Mouse (Mus musculus) neural tube, embryonic 12.5 days (tissue): ENCODE measurements around the gene Kcnc3. TPM values are rescaled to one million over a fixed set of nuclear protein-coding genes. Genes with fewer than 3 reads are reported as not detected.

ENCODE experiments used
- ATAC-seq: fragments of 200-750 bp; cut with Nextera tagmentation; 2 replicates; pipeline ENCODE4 v1.8.0; 2017; ENCODE audit warnings: low read depth, mild to moderate bottlenecking, moderate TSS enrichment, moderate library complexity; ENCODE audit not compliant: low FRiP score
- H3K27ac ChIP-seq: fragments of 300-500 bp; sonication (generic); 2 replicates; pipeline ENCODE4 v1.5.1; 2016
- H3K27me3 ChIP-seq: fragments of 300-500 bp; sonication (generic); replicated peaks from 2 replicates; pipeline ENCODE4 v1.6.1; 2016; ENCODE audit warnings: mild to moderate bottlenecking
- H3K36me3 ChIP-seq: fragments of 300-500 bp; sonication (generic); 2 replicates; pipeline ENCODE4 v1.6.1; 2016; ENCODE audit warnings: mild to moderate bottlenecking
- H3K4me1 ChIP-seq: fragments of 300-500 bp; sonication (generic); 2 replicates; pipeline ENCODE4 v1.6.1; 2016
- H3K4me2 ChIP-seq: fragments of 300-500 bp; sonication (generic); replicated peaks from 2 replicates; pipeline ENCODE4 v1.6.1; 2016; ENCODE audit warnings: mild to moderate bottlenecking
- H3K4me3 ChIP-seq: fragments of 300-500 bp; sonication (generic); 2 replicates; pipeline ENCODE4 v1.5.1; 2016
- H3K9ac ChIP-seq: fragments of 300-500 bp; sonication (generic); 2 replicates; pipeline ENCODE4 v1.6.1; 2016; ENCODE audit warnings: mild to moderate bottlenecking
- H3K9me3 ChIP-seq: fragments of 300-500 bp; sonication (generic); 2 replicates; pipeline ENCODE4 v1.6.1; 2016; ENCODE audit warnings: mild to moderate bottlenecking
- WGBS: fragments of 180-500 bp; shearing (Covaris S2); methylation state at CpG from one replicate; pipeline ENCODE4 v1.1.7; 2016; 5-methylcytosine and 5-hydroxymethylcytosine counted together
- polyA plus RNA-seq: library from polyadenylated mRNA; unstranded; fragments of >200 nt; fragmentation: Nextera tagmentation; extraction: Ambion mirVana; gene quantifications from 2 replicates; pipeline ENCODE4 v1.2.1, GENCODE M21; 2016

Gene Kcnc3
- polyA plus RNA-seq, 1 experiment from 2014 or later: 2.6 TPM

GRCm38 (mm10) chr7:44623714-44624542, 33.5 kb downstream of the Kcnc3 start:
- no peak overlapping the region for H3K27ac ChIP-seq
- H3K36me3 ChIP-seq: no peaks in the 10 kb centered on the region
- no peaks in the 10 kb centered on the region for H3K9me3 ChIP-seq
- WGBS: 46% methylated on average over 18 of the region's 18 CpGs
- ATAC-seq: no peak
- H3K9ac ChIP-seq: no peak overlapping the region
- peaks cover 11% of the 10 kb centered on the region; the same call in 1 of the 2 replicates for H3K27me3 ChIP-seq
- no peak overlapping the region for H3K4me3 ChIP-seq
- H3K4me1 ChIP-seq: no peaks in the 10 kb centered on the region
- H3K4me2 ChIP-seq: no peak overlapping the region

GRCm38 (mm10) chr7:44624543-44624826, 34.0 kb downstream of the Kcnc3 start:
- Histone ChIP-seq H3K9ac (no peak overlapping the region), H3K9me3 (no peaks in the 10 kb centered on the region), H3K27me3 (peaks cover 11% of the 10 kb centered on the region; the same call in 1 of the 2 replicates), H3K4me1 (no peaks in the 10 kb centered on the region), H3K36me3 (no peaks in the 10 kb centered on the region), H3K27ac (no peak overlapping the region), H3K4me2 (no peak overlapping the region), H3K4me3 (no peak overlapping the region)
- WGBS: 86% methylated on average over 3 of the region's 3 CpGs
- ATAC-seq: no peak

GRCm38 (mm10) chr7:44624828-44625227, 34.4 kb downstream of the Kcnc3 start:
- Histone ChIP-seq H3K9me3 (no peaks in the 10 kb centered on the region), H3K9ac (no peak overlapping the region), H3K4me3 (no peak overlapping the region), H3K36me3 (no peaks in the 10 kb centered on the region), H3K27ac (no peak overlapping the region), H3K4me2 (no peak overlapping the region), H3K4me1 (no peaks in the 10 kb centered on the region), H3K27me3 (peaks cover 11% of the 10 kb centered on the region; the same call in 1 of the 2 replicates)
- WGBS: 71% methylated on average over 14 of the region's 14 CpGs
- ATAC-seq: no peak

- H3K9me3 ChIP-seq: no peaks in the 10 kb centered on the region
- peaks cover 11% of the 10 kb centered on the region; the same call in 1 of the 2 replicates for H3K27me3 ChIP-seq
- H3K4me1 ChIP-seq: no peaks in the 10 kb centered on the region
- no peak for ATAC-seq
- no peak overlapping the region for H3K9ac ChIP-seq
- H3K36me3 ChIP-seq: no peaks in the 10 kb centered on the region
- WGBS: 90% methylated on average over 13 of the region's 13 CpGs
- H3K27ac ChIP-seq: no peak overlapping the region
- H3K4me3 ChIP-seq: no peak overlapping the region
- no peak overlapping the region for H3K4me2 ChIP-seq
Measured at GRCm38 (mm10) chr7:44625241-44626067, 35.0 kb downstream of the Kcnc3 start.

- H3K27ac ChIP-seq: no peak overlapping the region
- H3K27me3 ChIP-seq: peaks cover 11% of the 10 kb centered on the region; the same call in 1 of the 2 replicates
- H3K4me3 ChIP-seq: no peak overlapping the region
- no peaks in the 10 kb centered on the region for H3K9me3 ChIP-seq
- 65% methylated on average over 1 of the region's 1 CpGs for WGBS
- H3K9ac ChIP-seq: no peak overlapping the region
- ATAC-seq: no peak
- no peaks in the 10 kb centered on the region for H3K36me3 ChIP-seq
- no peak overlapping the region for H3K4me2 ChIP-seq
- H3K4me1 ChIP-seq: no peaks in the 10 kb centered on the region
Measured at GRCm38 (mm10) chr7:44626068-44626385, 35.6 kb downstream of the Kcnc3 start.

GRCm38 (mm10) chr7:44626966-44627365, 36.5 kb downstream of the Kcnc3 start:
- no peaks in the 10 kb centered on the region for H3K4me1 ChIP-seq
- H3K36me3 ChIP-seq: no peaks in the 10 kb centered on the region
- ATAC-seq: no peak
- H3K9ac ChIP-seq: no peak overlapping the region
- H3K4me3 ChIP-seq: no peak overlapping the region
- no peak overlapping the region for H3K4me2 ChIP-seq
- 83% methylated on average over 12 of the region's 13 CpGs for WGBS
- no peaks in the 10 kb centered on the region for H3K9me3 ChIP-seq
- peaks cover 11% of the 10 kb centered on the region; the same call in 1 of the 2 replicates for H3K27me3 ChIP-seq
- no peak overlapping the region for H3K27ac ChIP-seq

- no peaks in the 10 kb centered on the region for H3K36me3 ChIP-seq
- no peak overlapping the region for H3K9ac ChIP-seq
- ATAC-seq: no peak
- no peaks in the 10 kb centered on the region for H3K9me3 ChIP-seq
- WGBS: 88% methylated on average over 15 of the region's 15 CpGs
- H3K4me3 ChIP-seq: no peak overlapping the region
- H3K4me2 ChIP-seq: no peak overlapping the region
- peaks cover 7% of the 10 kb centered on the region for H3K27me3 ChIP-seq
- no peak overlapping the region for H3K27ac ChIP-seq
- no peaks in the 10 kb centered on the region for H3K4me1 ChIP-seq
Measured at GRCm38 (mm10) chr7:44628402-44629034, 38.1 kb downstream of the Kcnc3 start.

- no peak overlapping the region for H3K4me3 ChIP-seq
- no peak overlapping the region for H3K27ac ChIP-seq
- ATAC-seq: no peak
- no peaks in the 10 kb centered on the region for H3K36me3 ChIP-seq
- H3K9ac ChIP-seq: no peak overlapping the region
- H3K4me1 ChIP-seq: no peaks in the 10 kb centered on the region
- H3K27me3 ChIP-seq: peaks cover 13% of the 10 kb centered on the region
- H3K9me3 ChIP-seq: no peaks in the 10 kb centered on the region
- 76% methylated on average over 13 of the region's 13 CpGs for WGBS
- H3K4me2 ChIP-seq: no peak overlapping the region
Measured at GRCm38 (mm10) chr7:44630437-44630836, 40.0 kb downstream of the Kcnc3 start.

GRCm38 (mm10) chr7:44632676-44633075, 42.2 kb downstream of the Kcnc3 start:
- Histone ChIP-seq H3K9ac (no peak overlapping the region), H3K27ac (no peak overlapping the region), H3K4me3 (no peak overlapping the region), H3K36me3 (no peaks in the 10 kb centered on the region), H3K27me3 (peaks cover 16% of the 10 kb centered on the region), H3K4me1 (no peaks in the 10 kb centered on the region), H3K4me2 (no peak overlapping the region), H3K9me3 (no peaks in the 10 kb centered on the region)
- ATAC-seq: no peak
- WGBS: 26% methylated on average over 13 of the region's 13 CpGs

GRCm38 (mm10) chr7:44633407-44633806, 42.9 kb downstream of the Kcnc3 start:
- Histone ChIP-seq H3K27me3 (peaks cover 21% of the 10 kb centered on the region), H3K9me3 (no peaks in the 10 kb centered on the region), H3K4me3 (no peak overlapping the region), H3K4me1 (no peaks in the 10 kb centered on the region), H3K9ac (no peak overlapping the region), H3K27ac (no peak overlapping the region), H3K4me2 (no peak overlapping the region), H3K36me3 (no peaks in the 10 kb centered on the region)
- WGBS: 18% methylated on average over 15 of the region's 15 CpGs
- ATAC-seq: no peak

- H3K4me3 ChIP-seq: no peak overlapping the region
- no peaks in the 10 kb centered on the region for H3K36me3 ChIP-seq
- H3K4me2 ChIP-seq: no peak overlapping the region
- no peak overlapping the region for H3K27ac ChIP-seq
- H3K9me3 ChIP-seq: no peaks in the 10 kb centered on the region
- WGBS: 82% methylated on average over 9 of the region's 9 CpGs
- ATAC-seq: no peak
- no peak overlapping the region for H3K9ac ChIP-seq
- peaks cover 54% of the 10 kb centered on the region for H3K27me3 ChIP-seq
- no peaks in the 10 kb centered on the region for H3K4me1 ChIP-seq
Measured at GRCm38 (mm10) chr7:44636684-44637083, 46.2 kb downstream of the Kcnc3 start.

- H3K36me3 ChIP-seq: no peaks in the 10 kb centered on the region
- H3K27me3 ChIP-seq: peaks cover 62% of the 10 kb centered on the region
- H3K4me1 ChIP-seq: no peaks in the 10 kb centered on the region
- H3K4me3 ChIP-seq: no peak overlapping the region; the same call in 1 of the 2 replicates
- 3% methylated on average over 16 of the region's 16 CpGs for WGBS
- no peak for ATAC-seq
- H3K9me3 ChIP-seq: no peaks in the 10 kb centered on the region
- no peak overlapping the region for H3K9ac ChIP-seq
- no peak overlapping the region for H3K27ac ChIP-seq
- peak overlapping the region; percentile 44 for H3K4me2 ChIP-seq
Measured at GRCm38 (mm10) chr7:44638663-44639062, 48.2 kb downstream of the Kcnc3 start.
